28 mouse cellular contexts compared by ENCODE assay signal in the genomic region with DNA sequence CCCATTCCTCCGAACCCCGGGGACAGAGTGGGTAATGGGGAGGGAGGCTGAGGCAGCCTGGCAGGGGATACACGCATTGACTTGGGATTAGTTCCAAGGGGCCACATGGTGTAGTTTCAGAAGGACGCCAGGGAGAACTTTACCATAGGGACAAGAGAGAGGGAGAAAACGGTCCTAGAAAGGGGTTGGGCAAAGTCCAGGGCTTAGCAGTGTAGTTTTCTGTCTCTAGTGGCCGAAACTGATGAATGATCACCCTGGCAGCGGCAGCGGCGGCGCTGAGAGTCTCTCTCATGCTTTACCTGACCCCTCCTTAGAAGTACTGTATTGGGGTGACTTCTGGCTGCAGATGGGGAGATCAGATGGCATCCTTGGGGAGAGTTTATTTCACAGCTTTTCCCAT. TPM values are rescaled to one million over a fixed set of nuclear protein-coding genes. Genes with fewer than 3 reads are reported as not detected.
"Had no signal": no experiment of that assay in that cellular context is flagged by ENCODE, and none has a peak within 500 bp of the region (broad histone marks: within the 10 kb centered on the region; RNA-seq: fewer than 3 reads in every experiment).

No protein-coding gene starts in this region.

- H3K27ac ChIP-seq: lung, embryonic 15.5 days; macrophage; midbrain, embryonic 13.5 days; midbrain, embryonic 15.5 days; neural tube, embryonic 13.5 days; neural tube, embryonic 15.5 days had no signal

- H3K9ac ChIP-seq: lung, embryonic 15.5 days; midbrain, embryonic 13.5 days; midbrain, embryonic 15.5 days; neural tube, embryonic 13.5 days; neural tube, embryonic 15.5 days had no signal

- H3K4me3 ChIP-seq: lung, embryonic 15.5 days; megakaryocyte, embryonic 14.5 days; midbrain, embryonic 13.5 days; midbrain, embryonic 15.5 days; neural tube, embryonic 13.5 days; neural tube, embryonic 15.5 days had no signal

- H3K27me3 ChIP-seq: lung, embryonic 15.5 days; midbrain, embryonic 13.5 days; midbrain, embryonic 15.5 days; neural tube, embryonic 13.5 days; neural tube, embryonic 15.5 days had no signal

- H3K9me3 ChIP-seq: lung, embryonic 15.5 days; megakaryocyte, embryonic 14.5 days; midbrain, embryonic 13.5 days; midbrain, embryonic 15.5 days; neural tube, embryonic 13.5 days; neural tube, embryonic 15.5 days had no signal

- DNase-seq: lung, adult 2 months; lung, postnatal 14 days; lung, postnatal 36 days; retina, postnatal 1 day; right cerebral cortex, adult 18-20 months; right cerebral cortex, postnatal 25 days; right cerebral cortex, postnatal 4 days; spleen, adult 18-20 months; thymus, adult 18-20 months; thymus, postnatal 14 days; thymus, postnatal 36 days had no signal

- ATAC-seq: lung, postnatal 0 days; midbrain, embryonic 13.5 days; midbrain, embryonic 15.5 days had no signal

- H3K36me3 ChIP-seq: lung, embryonic 15.5 days; midbrain, embryonic 13.5 days; midbrain, embryonic 15.5 days; neural tube, embryonic 13.5 days; neural tube, embryonic 15.5 days had no signal

- H3K4me1 ChIP-seq: lung, embryonic 15.5 days; midbrain, embryonic 13.5 days; midbrain, embryonic 15.5 days; neural tube, embryonic 13.5 days; neural tube, embryonic 15.5 days had no signal

- H3K4me2 ChIP-seq: lung, embryonic 15.5 days; midbrain, embryonic 11.5 days; midbrain, embryonic 13.5 days; midbrain, embryonic 15.5 days; neural tube, embryonic 13.5 days; neural tube, embryonic 15.5 days had no signal

RNA-seq across cellular contexts. Expression of gene Mettl7b, which starts 2.4 kb away (rescaled TPM):
- total RNA-seq: megakaryocyte progenitor cell, adult 5-6 weeks; midbrain, postnatal 0 days; monocyte, adult 5-6 weeks had no signal
- polyA plus RNA-seq: lung, embryonic 15.5 days; macrophage; midbrain, embryonic 11.5 days; midbrain, embryonic 13.5 days; midbrain, embryonic 15.5 days; midbrain, postnatal 0 days; neural tube, embryonic 11.5 days; neural tube, embryonic 15.5 days; stomach, embryonic 14.5 days had no signal

RNA-seq across cellular contexts. Expression of gene Itga7, which starts 24.7 kb away (rescaled TPM):
- polyA plus RNA-seq: macrophage had no signal

RNA-seq across cellular contexts. Expression of gene Olfr9, which starts 30.9 kb away (rescaled TPM):
- total RNA-seq: megakaryocyte progenitor cell, adult 5-6 weeks; midbrain, postnatal 0 days; monocyte, adult 5-6 weeks had no signal
- polyA plus RNA-seq: lung, adult 2 months; lung, embryonic 15.5 days; lung, postnatal 0 days; macrophage; midbrain, embryonic 11.5 days; midbrain, embryonic 13.5 days; midbrain, embryonic 15.5 days; midbrain, postnatal 0 days; neural tube, embryonic 11.5 days; neural tube, embryonic 13.5 days; neural tube, embryonic 15.5 days; small intestine, adult 2 months; stomach, embryonic 14.5 days; stomach, embryonic 16.5 days; thymus, postnatal 0 days had no signal
